Mouse (Mus musculus) testis, adult 2 months (tissue): ENCODE measurements around the gene Ly6g6d.

Experiments used
- CTCF ChIP-seq: fragments of 200-500 bp; IDR thresholded peaks from 2 replicates; pipeline ENCODE4 v1.5.1; 2012; ENCODE audit warnings: low read depth, mild to moderate bottlenecking, inconsistent platforms, low read length, moderate library complexity; ENCODE audit not compliant: control insufficient read depth, insufficient read depth, insufficient replicate concordance
- POLR2A ChIP-seq: fragments of 200-500 bp; IDR thresholded peaks from 2 replicates; pipeline ENCODE4 v1.6.1; 2012; ENCODE audit warnings: low read depth, mild to moderate bottlenecking, inconsistent platforms, low read length, moderate library complexity; ENCODE audit not compliant: control insufficient read depth

DNA sequence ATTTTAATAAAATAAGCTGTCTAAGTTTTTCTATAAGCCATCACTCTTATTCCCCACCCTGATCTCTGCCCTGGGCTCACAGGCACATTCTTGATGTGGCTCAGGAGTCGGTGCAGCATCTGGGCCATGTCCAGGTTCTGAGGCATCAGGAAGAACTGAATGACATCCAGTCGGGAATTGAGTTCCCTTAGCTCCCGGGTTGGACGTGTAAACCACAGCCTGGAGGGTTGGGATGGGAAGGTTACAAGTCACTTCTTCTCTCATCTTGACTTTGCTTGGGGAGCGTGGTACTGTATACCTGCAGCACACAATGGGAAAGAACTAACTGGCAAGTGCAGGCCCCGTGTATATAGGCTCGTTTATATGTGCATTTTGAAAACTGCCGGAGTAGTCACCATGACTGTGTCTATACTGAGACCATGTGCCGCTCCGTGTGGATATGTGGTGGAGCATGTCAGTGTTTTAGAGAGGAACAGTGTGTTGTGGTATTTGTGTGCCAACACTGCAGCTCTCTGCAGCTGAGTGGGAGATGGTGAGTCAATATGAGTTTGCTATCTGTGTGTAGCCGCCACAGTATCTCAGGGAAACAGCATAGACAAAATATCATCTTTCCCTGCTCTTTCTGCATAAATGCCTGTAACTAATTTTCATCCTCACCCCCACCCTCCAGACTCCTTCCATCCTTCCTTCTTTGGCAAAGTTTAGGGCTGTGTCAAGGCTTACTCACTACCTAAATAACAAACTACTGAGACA is 38.6 kb downstream of the Ly6g6d start:
- TF ChIP-seq CTCF, result no peak
- no peak for TF ChIP-seq POLR2A
